Mouse (Mus musculus) myocyte (in vitro differentiated cells): ENCODE measurements around the gene Cdkl5. TPM values are rescaled to one million over a fixed set of nuclear protein-coding genes. Genes with fewer than 3 reads are reported as not detected.

Experiments
- H3K27me3 ChIP-seq: one replicate; pipeline ENCODE4 v1.6.1; 2011; ENCODE audit not compliant: control insufficient read depth, insufficient read depth, insufficient read length
- H3K36me3 ChIP-seq: one replicate; pipeline ENCODE4 v1.6.1; 2011; ENCODE audit not compliant: control insufficient read depth, insufficient read depth
- H3K4me2 ChIP-seq: one replicate; pipeline ENCODE4 v1.6.1; 2011; ENCODE audit warnings: low read depth, control low read depth
- H3K4me3 ChIP-seq: one replicate; pipeline ENCODE4 v1.5.1; 2011; ENCODE audit warnings: mild to moderate bottlenecking, control low read depth, moderate library complexity
- H3K79me2 ChIP-seq: one replicate; pipeline ENCODE4 v1.6.1; 2011; ENCODE audit not compliant: control insufficient read depth, insufficient read depth
- H3ac ChIP-seq: one replicate; pipeline ENCODE4 v1.6.1; 2011; ENCODE audit not compliant: control insufficient read depth, insufficient read length
- CEBPB ChIP-seq: IDR thresholded peaks from 2 replicates; pipeline ENCODE4 v1.6.1; 2011; ENCODE audit warnings: mild to moderate bottlenecking, moderate library complexity; ENCODE audit not compliant: poor library complexity, insufficient read depth, severe bottlenecking
- E2F4 ChIP-seq: IDR thresholded peaks from one replicate; pipeline ENCODE4 v1.6.1; 2011; ENCODE audit warnings: mild to moderate bottlenecking, control low read depth, moderate library complexity; ENCODE audit not compliant: insufficient read depth
- MAX ChIP-seq: IDR thresholded peaks from one replicate; pipeline ENCODE4 v1.6.1; 2011; ENCODE audit warnings: low read depth, mild to moderate bottlenecking, control low read depth
- MYOD1 ChIP-seq, 3 experiments: IDR thresholded peaks; one replicate each; pipeline ENCODE4 v1.6.1; 2011; ENCODE audit warnings: control low read depth in 2 of 3, low read depth in 2 of 3, mild to moderate bottlenecking in 2 of 3, moderate library complexity in 1 of 3; ENCODE audit not compliant: insufficient read length in 2 of 3, control insufficient read depth in 1 of 3
- MYOG ChIP-seq, 3 experiments: IDR thresholded peaks; one replicate each; pipeline ENCODE4 v1.6.1; 2011; ENCODE audit warnings: control low read depth in 2 of 3, low read depth in 2 of 3, mild to moderate bottlenecking in 2 of 3; ENCODE audit not compliant: insufficient read length in 2 of 3, control insufficient read depth in 1 of 3, insufficient read depth in 1 of 3
- POLR2A ChIP-seq: IDR thresholded peaks from one replicate; pipeline ENCODE4 v1.6.1; 2011; ENCODE audit warnings: low read depth, mild to moderate bottlenecking, control low read depth, moderate library complexity; ENCODE audit not compliant: insufficient read length
- POLR2AphosphoS2 ChIP-seq: IDR thresholded peaks from one replicate; pipeline ENCODE4 v1.6.1; 2011; ENCODE audit warnings: low read depth, control low read depth; ENCODE audit not compliant: insufficient read length
- REST ChIP-seq: IDR thresholded peaks from one replicate; pipeline ENCODE4 v1.6.1; 2011; ENCODE audit warnings: mild to moderate bottlenecking, control low read depth, moderate library complexity; ENCODE audit not compliant: insufficient read depth, insufficient read length
- SRF ChIP-seq: IDR thresholded peaks from one replicate; pipeline ENCODE4 v1.6.1; 2011; ENCODE audit warnings: low read depth; ENCODE audit not compliant: control insufficient read depth, insufficient read length
- TCF12 ChIP-seq: IDR thresholded peaks from one replicate; pipeline ENCODE4 v1.6.1; 2011; ENCODE audit warnings: mild to moderate bottlenecking, control low read depth; ENCODE audit not compliant: poor library complexity, insufficient read depth, severe bottlenecking
- TCF3 ChIP-seq: IDR thresholded peaks from one replicate; pipeline ENCODE4 v1.6.1; 2011; ENCODE audit warnings: low read depth, control low read depth; ENCODE audit not compliant: insufficient read length
- USF1 ChIP-seq: IDR thresholded peaks from one replicate; pipeline ENCODE4 v1.6.1; 2011; ENCODE audit warnings: low read depth, mild to moderate bottlenecking, control low read depth, moderate library complexity
- polyA plus RNA-seq: library from polyadenylated mRNA; unstranded; fragments of >200 nt; fragmentation: generic; extraction: Trizol; gene quantifications from one replicate; pipeline ENCODE4 v1.2.1, GENCODE M21; 2012; ENCODE audit warnings: missing spikeins

The Cdkl5 gene
- polyA plus RNA-seq, 1 experiment, result 0.43 TPM

- Histone ChIP-seq H3K36me3 (no peaks in the 10 kb centered on the region), H3K4me2 (no peak overlapping the region), H3K4me3 (no peak overlapping the region), H3K79me2 (no peaks in the 10 kb centered on the region), H3ac (no peak overlapping the region), H3K27me3 (no peaks in the 10 kb centered on the region)
- TF ChIP-seq TCF3 (no peak), E2F4 (no peak), REST (no peak), MAX (no peak), POLR2A (no peak), MYOG (IDR thresholded peaks at IDR 0.05; ENCODE audit: control insufficient read depth in 1 of 3, insufficient read depth in 1 of 3, insufficient read length in 2 of 3, low read depth in 2 of 3) (no peak), USF1 (no peak), SRF (no peak), CEBPB (no peak), POLR2AphosphoS2 (no peak), TCF12 (no peak), MYOD1 (IDR thresholded peaks at IDR 0.05; ENCODE audit: control insufficient read depth in 1 of 3, insufficient read length in 2 of 3, low read depth in 2 of 3) (no peak)
Observed at GRCm38 (mm10) chrX:160928870-160929269, 65.6 kb downstream of the Cdkl5 start.

GRCm38 (mm10) chrX:160919022-160919637 lies 75.4 kb downstream of the Cdkl5 start:
- no peak for TF ChIP-seq E2F4
- TF ChIP-seq MYOG (IDR thresholded peaks at IDR 0.05; ENCODE audit: control insufficient read depth in 1 of 3, insufficient read depth in 1 of 3, insufficient read length in 2 of 3, low read depth in 2 of 3), result no peak
- no peak for TF ChIP-seq MYOD1 (IDR thresholded peaks at IDR 0.05; ENCODE audit: control insufficient read depth in 1 of 3, insufficient read length in 2 of 3, low read depth in 2 of 3)
- no peak for TF ChIP-seq MAX
- TF ChIP-seq TCF3, result no peak
- no peak for TF ChIP-seq SRF
- no peak for TF ChIP-seq POLR2A
- no peak for TF ChIP-seq REST
- no peak for TF ChIP-seq POLR2AphosphoS2
- TF ChIP-seq USF1, result no peak
- no peak for TF ChIP-seq TCF12
- H3K27me3 ChIP-seq, result no peaks in the 10 kb centered on the region
- no peaks in the 10 kb centered on the region for H3K36me3 ChIP-seq
- no peak overlapping the region for H3K4me2 ChIP-seq
- no peak overlapping the region for H3ac ChIP-seq
- H3K4me3 ChIP-seq, result no peak overlapping the region
- H3K79me2 ChIP-seq, result no peaks in the 10 kb centered on the region

- Histone ChIP-seq H3K79me2 (no peaks in the 10 kb centered on the region), H3K4me2 (peak within 1 kb of the TSS; percentile 18), H3K4me3 (no peak within 1 kb of the TSS), H3ac (no peak within 1 kb of the TSS), H3K36me3 (no peaks in the 10 kb centered on the region), H3K27me3 (no peaks in the 10 kb centered on the region)
- TF ChIP-seq USF1 (no peak), POLR2AphosphoS2 (no peak), CEBPB (no peak), POLR2A (no peak), SRF (no peak), TCF3 (no peak), MYOD1 (IDR thresholded peaks at IDR 0.05; ENCODE audit: control insufficient read depth in 1 of 3, insufficient read length in 2 of 3, low read depth in 2 of 3) (no peak), TCF12 (no peak), REST (no peak), E2F4 (no peak), MAX (no peak), MYOG (IDR thresholded peaks at IDR 0.05; ENCODE audit: control insufficient read depth in 1 of 3, insufficient read depth in 1 of 3, insufficient read length in 2 of 3, low read depth in 2 of 3) (no peak)
Observed at GRCm38 (mm10) chrX:160906952-160907351, 87.6 kb downstream of the Cdkl5 start, which contains the start of gene Gja6. Gene Gja6, minus strand, starts transcription at chrX:160907052.

GRCm38 (mm10) chrX:160906477-160906876 lies 88.0 kb downstream of the Cdkl5 start:
- Histone ChIP-seq H3K4me2 (peak overlapping the region; percentile 18), H3K79me2 (no peaks in the 10 kb centered on the region), H3K4me3 (no peak overlapping the region), H3K27me3 (no peaks in the 10 kb centered on the region), H3K36me3 (no peaks in the 10 kb centered on the region), H3ac (no peak overlapping the region)
- TF ChIP-seq CEBPB (no peak), MAX (no peak), E2F4 (no peak)

GRCm38 (mm10) chrX:160905913-160906312 lies 88.6 kb downstream of the Cdkl5 start:
- Histone ChIP-seq H3K27me3 (no peaks in the 10 kb centered on the region), H3ac (no peak overlapping the region), H3K4me3 (no peak overlapping the region), H3K36me3 (no peaks in the 10 kb centered on the region), H3K4me2 (no peak overlapping the region), H3K79me2 (no peaks in the 10 kb centered on the region)
- no peak for TF ChIP-seq SRF
- no peak for TF ChIP-seq CEBPB
- TF ChIP-seq POLR2AphosphoS2, result no peak
- no peak for TF ChIP-seq POLR2A
- TF ChIP-seq REST, result no peak
- no peak for TF ChIP-seq MYOD1 (IDR thresholded peaks at IDR 0.05; ENCODE audit: control insufficient read depth in 1 of 3, insufficient read length in 2 of 3, low read depth in 2 of 3)
- no peak for TF ChIP-seq TCF12
- no peak for TF ChIP-seq E2F4
- no peak for TF ChIP-seq USF1
- no peak for TF ChIP-seq MYOG (IDR thresholded peaks at IDR 0.05; ENCODE audit: control insufficient read depth in 1 of 3, insufficient read depth in 1 of 3, insufficient read length in 2 of 3, low read depth in 2 of 3)
- TF ChIP-seq MAX, result no peak
- no peak for TF ChIP-seq TCF3
